Mouse (Mus musculus) forebrain, postnatal 0 days (tissue): ENCODE data around the gene Tnrc6a. TPM values are rescaled to one million over a fixed set of nuclear protein-coding genes. Genes with fewer than 3 reads are reported as not detected.

Source experiments
- ATAC-seq: fragments of 200-750 bp; cut with Nextera tagmentation; 2 replicates; pipeline ENCODE4 v1.8.0; 2017; ENCODE audit warnings: mild to moderate bottlenecking, moderate library complexity
- DNase-seq: peaks from one replicate; pipeline ENCODE4 v3.0.0-alpha.2; 2015
- H3K27ac ChIP-seq: fragments of 300-500 bp; sonication (generic); 2 replicates; pipeline ENCODE4 v1.5.1; 2014; ENCODE audit warnings: low read depth, mild to moderate bottlenecking, antibody characterized with exemption, low read length, moderate library complexity, mixed read lengths
- H3K27me3 ChIP-seq: fragments of 300-500 bp; sonication (generic); 2 replicates; pipeline ENCODE4 v1.6.1; 2014; ENCODE audit warnings: mild to moderate bottlenecking, low read length, mixed read lengths; ENCODE audit not compliant: insufficient read depth
- H3K36me3 ChIP-seq: fragments of 300-500 bp; sonication (generic); 2 replicates; pipeline ENCODE4 v1.6.1; 2014; ENCODE audit warnings: mild to moderate bottlenecking, moderate library complexity; ENCODE audit not compliant: insufficient read depth
- H3K4me1 ChIP-seq: fragments of 300-500 bp; sonication (generic); 2 replicates; pipeline ENCODE4 v1.6.1; 2014; ENCODE audit warnings: antibody characterized with exemption; ENCODE audit not compliant: insufficient read depth
- H3K4me2 ChIP-seq: fragments of 300-500 bp; sonication (generic); 2 replicates; pipeline ENCODE4 v1.6.1; 2014; ENCODE audit warnings: low read depth, mild to moderate bottlenecking, moderate library complexity
- H3K4me3 ChIP-seq: fragments of 300-500 bp; sonication (generic); 2 replicates; pipeline ENCODE4 v1.5.1; 2014; ENCODE audit warnings: low read depth, low read length, mixed read lengths
- H3K9ac ChIP-seq: fragments of 300-500 bp; sonication (generic); 2 replicates; pipeline ENCODE4 v1.6.1; 2014; ENCODE audit warnings: mild to moderate bottlenecking
- H3K9me3 ChIP-seq: fragments of 300-500 bp; sonication (generic); 2 replicates; pipeline ENCODE4 v1.6.1; 2016; ENCODE audit warnings: low read length
- CTCF ChIP-seq: sonication (generic); IDR thresholded peaks from 2 replicates; pipeline ENCODE4 v1.5.1; 2016; ENCODE audit warnings: antibody characterized with exemption, control low read depth, low read depth
- WGBS: fragments of 180-500 bp; shearing (Covaris S2); extraction: QIAGEN DNeasy Blood & Tissue Kit; methylation state at CpG from one replicate; pipeline ENCODE4 v1.1.7; 2014; 5-methylcytosine and 5-hydroxymethylcytosine counted together
- polyA plus RNA-seq: library from polyadenylated mRNA; unstranded; fragments of >200 nt; fragmentation: Nextera tagmentation; extraction: Ambion mirVana; gene quantifications from 2 replicates; pipeline ENCODE4 v1.2.1, GENCODE M21; 2015
- total RNA-seq: library from RNA; depleted of rRNA; stranded (reverse); fragments of >200 nt; gene quantifications from 2 replicates; pipeline ENCODE4 v1.2.3, GENCODE M21; 2014

The Tnrc6a gene
- total and polyA plus RNA-seq, 2 experiments from 2014 or later = 40.7 to 48.0 TPM

GRCm38 (mm10) chr7:123186463-123186862, 62.8 kb downstream of the Tnrc6a start:
- Histone ChIP-seq H3K4me2 (no peak overlapping the region), H3K27ac (no peak overlapping the region), H3K9me3 (no peaks in the 10 kb centered on the region), H3K36me3 (peaks cover 90% of the 10 kb centered on the region), H3K4me3 (no peak overlapping the region), H3K27me3 (no peaks in the 10 kb centered on the region), H3K9ac (no peak overlapping the region), H3K4me1 (no peaks in the 10 kb centered on the region)
- ATAC-seq (no peak), DNase-seq (no peak)
- no peak for TF ChIP-seq CTCF
- WGBS = 78% methylated on average over 6 of the region's 6 CpGs

DNA sequence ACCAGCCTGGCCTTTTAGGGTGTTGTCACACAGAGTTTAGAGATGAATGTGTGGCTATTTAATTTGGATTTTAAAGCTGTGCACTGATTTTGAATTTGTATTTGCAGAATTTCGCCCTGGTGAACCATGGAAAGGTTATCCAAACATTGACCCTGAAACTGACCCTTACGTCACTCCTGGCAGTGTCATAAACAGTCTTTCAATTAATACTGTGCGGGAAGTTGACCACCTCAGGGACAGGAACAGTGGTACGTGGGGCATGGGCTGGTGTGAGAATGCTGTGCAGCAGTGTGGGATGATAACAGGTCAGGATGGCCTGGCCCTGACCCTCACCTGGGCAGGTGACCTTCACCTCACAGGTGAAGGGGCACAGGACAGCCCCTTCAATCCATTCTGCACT, 63.6 kb downstream of the Tnrc6a start:
- no peaks in the 10 kb centered on the region for H3K27me3 ChIP-seq
- TF ChIP-seq CTCF = no peak
- no peak overlapping the region for H3K27ac ChIP-seq
- H3K36me3 ChIP-seq = peaks cover 90% of the 10 kb centered on the region
- 88% methylated on average over 4 of the region's 4 CpGs for WGBS
- ATAC-seq = no peak
- no peak overlapping the region for H3K4me3 ChIP-seq
- H3K4me1 ChIP-seq = no peaks in the 10 kb centered on the region
- no peak overlapping the region for H3K9ac ChIP-seq
- no peak for DNase-seq
- no peak overlapping the region for H3K4me2 ChIP-seq
- H3K9me3 ChIP-seq = no peaks in the 10 kb centered on the region

GRCm38 (mm10) chr7:123188462-123188861, 64.8 kb downstream of the Tnrc6a start:
- no peak for ATAC-seq
- no peak for TF ChIP-seq CTCF
- Histone ChIP-seq H3K36me3 (peaks cover 92% of the 10 kb centered on the region), H3K27ac (no peak overlapping the region), H3K4me1 (no peaks in the 10 kb centered on the region), H3K9ac (no peak overlapping the region), H3K27me3 (no peaks in the 10 kb centered on the region), H3K9me3 (no peaks in the 10 kb centered on the region), H3K4me3 (no peak overlapping the region), H3K4me2 (no peak overlapping the region)
- WGBS = 83% methylated on average over 3 of the region's 3 CpGs
- DNase-seq = no peak

DNA sequence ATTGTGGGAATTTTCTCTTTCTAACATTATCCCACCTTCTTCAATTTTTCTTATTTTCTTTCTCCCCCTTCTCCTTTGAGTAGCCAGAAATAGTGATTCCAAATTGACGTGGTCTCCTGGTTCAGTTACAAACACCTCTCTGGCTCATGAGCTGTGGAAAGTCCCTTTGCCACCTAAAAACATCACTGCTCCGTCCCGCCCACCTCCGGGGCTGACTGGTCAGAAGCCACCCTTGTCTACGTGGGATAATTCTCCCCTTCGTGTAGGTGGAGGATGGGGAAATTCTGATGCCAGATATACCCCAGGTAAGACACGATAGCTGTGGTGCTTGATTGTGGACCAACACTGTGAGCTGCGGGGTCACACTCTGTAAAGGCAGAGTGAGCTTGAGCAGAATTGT, 66.1 kb downstream of the Tnrc6a start:
- TF ChIP-seq CTCF = no peak
- no peaks in the 10 kb centered on the region for H3K9me3 ChIP-seq
- DNase-seq (no peak), ATAC-seq (no peak)
- H3K4me1 ChIP-seq = no peaks in the 10 kb centered on the region
- no peak overlapping the region for H3K4me3 ChIP-seq
- H3K4me2 ChIP-seq = no peak overlapping the region
- H3K36me3 ChIP-seq = peaks cover 91% of the 10 kb centered on the region
- no peaks in the 10 kb centered on the region for H3K27me3 ChIP-seq
- 94% methylated on average over 8 of the region's 8 CpGs for WGBS
- H3K27ac ChIP-seq = no peak overlapping the region
- no peak overlapping the region for H3K9ac ChIP-seq

DNA sequence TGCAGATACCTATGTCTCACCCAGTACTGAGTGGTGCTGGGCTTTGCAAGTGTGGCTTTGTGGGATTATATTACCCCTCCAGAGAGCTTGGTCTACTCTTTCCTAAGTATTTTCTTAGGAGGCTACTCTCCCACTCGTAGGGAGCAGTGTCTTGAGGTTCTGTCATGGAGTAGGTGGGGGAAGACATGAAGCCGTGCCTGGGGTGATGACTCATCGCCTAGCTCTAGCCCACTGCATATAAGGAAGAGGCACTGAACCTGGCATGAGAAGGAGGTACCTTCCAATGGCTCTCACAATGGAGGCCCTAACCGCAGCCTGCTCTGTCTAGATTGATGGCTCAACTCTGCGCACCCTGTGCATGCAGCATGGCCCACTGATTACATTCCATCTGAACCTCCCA, 68.0 kb downstream of the Tnrc6a start:
- no peak for DNase-seq
- Histone ChIP-seq H3K9me3 (no peaks in the 10 kb centered on the region), H3K4me3 (no peak overlapping the region), H3K4me1 (no peaks in the 10 kb centered on the region), H3K9ac (no peak overlapping the region), H3K27me3 (no peaks in the 10 kb centered on the region), H3K27ac (no peak overlapping the region), H3K4me2 (no peak overlapping the region), H3K36me3 (peaks cover 84% of the 10 kb centered on the region)
- ATAC-seq = no peak
- TF ChIP-seq CTCF = no peak
- 92% methylated on average over 5 of the region's 5 CpGs for WGBS

- Histone ChIP-seq H3K36me3 (peaks cover 71% of the 10 kb centered on the region), H3K27me3 (no peaks in the 10 kb centered on the region), H3K9ac (no peak overlapping the region), H3K27ac (no peak overlapping the region), H3K4me3 (no peak overlapping the region), H3K4me2 (no peak overlapping the region), H3K4me1 (no peaks in the 10 kb centered on the region), H3K9me3 (no peaks in the 10 kb centered on the region)
- DNase-seq = no peak
- no peak for ATAC-seq
- WGBS = 95% methylated on average over 12 of the region's 12 CpGs
- TF ChIP-seq CTCF = no peak
Measured at GRCm38 (mm10) chr7:123193201-123193600, 69.5 kb downstream of the Tnrc6a start.

GRCm38 (mm10) chr7:123194696-123195095, 71.0 kb downstream of the Tnrc6a start:
- no peak for DNase-seq

DNA sequence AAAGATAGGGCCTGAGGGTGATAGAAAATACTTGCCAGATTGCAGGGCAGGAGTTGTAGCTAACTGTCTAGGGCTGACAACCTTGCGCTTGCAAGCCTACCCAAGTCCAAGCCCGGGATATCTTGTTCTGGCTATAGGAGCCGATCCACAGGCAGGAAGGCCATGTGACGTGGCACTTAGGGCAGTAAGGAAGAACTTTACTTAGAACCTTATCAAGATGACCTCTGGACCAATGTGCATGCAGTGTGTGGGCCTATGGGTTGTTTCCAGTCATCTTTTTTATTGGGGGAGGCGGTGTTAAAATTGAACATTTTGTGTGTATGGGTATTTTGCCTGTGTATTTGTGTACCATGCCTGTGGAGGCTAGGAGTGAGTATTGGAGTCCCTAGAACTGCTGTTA, 72.7 kb downstream of the Tnrc6a start:
- H3K36me3 ChIP-seq = peaks cover 39% of the 10 kb centered on the region
- no peak overlapping the region for H3K9ac ChIP-seq
- DNase-seq (no peak), ATAC-seq (no peak)
- no peaks in the 10 kb centered on the region for H3K4me1 ChIP-seq
- H3K4me3 ChIP-seq = no peak overlapping the region
- H3K4me2 ChIP-seq = no peak overlapping the region
- no peaks in the 10 kb centered on the region for H3K9me3 ChIP-seq
- TF ChIP-seq CTCF = no peak
- no peaks in the 10 kb centered on the region for H3K27me3 ChIP-seq
- WGBS = 96% methylated on average over 5 of the region's 5 CpGs
- no peak overlapping the region for H3K27ac ChIP-seq

More at GRCm38 (mm10) chr7:123194696-123195095, 71.0 kb downstream of the Tnrc6a start:
- no peak for ATAC-seq
- WGBS = 91% methylated on average over 8 of the region's 8 CpGs
- H3K9ac ChIP-seq = no peak overlapping the region
- H3K27ac ChIP-seq = no peak overlapping the region
- H3K4me3 ChIP-seq = no peak overlapping the region
- H3K27me3 ChIP-seq = no peaks in the 10 kb centered on the region
- no peak for TF ChIP-seq CTCF
- H3K9me3 ChIP-seq = no peaks in the 10 kb centered on the region
- H3K4me2 ChIP-seq = no peak overlapping the region
- peaks cover 56% of the 10 kb centered on the region for H3K36me3 ChIP-seq
- H3K4me1 ChIP-seq = no peaks in the 10 kb centered on the region
